Mouse (Mus musculus) bone marrow macrophage, adult 2 months (primary cell): ENCODE data around the gene Tspan4. TPM values are rescaled to one million over a fixed set of nuclear protein-coding genes. Genes with fewer than 3 reads are reported as not detected.
A peak's percentile ranks its signal among the peaks of the same experiment; 100 is the strongest.

Experiments used
- H3K27ac ChIP-seq: 2 replicates; pipeline ENCODE4 v1.5.1; 2012; ENCODE audit warnings: low read depth, low read length; ENCODE audit not compliant: insufficient read depth
- H3K4me1 ChIP-seq: 2 replicates; pipeline ENCODE4 v1.6.1; 2012; ENCODE audit warnings: low read length; ENCODE audit not compliant: control insufficient read depth, insufficient read depth
- H3K4me3 ChIP-seq: 2 replicates; pipeline ENCODE4 v1.5.1; 2012; ENCODE audit warnings: mild to moderate bottlenecking, low read length, moderate library complexity; ENCODE audit not compliant: insufficient read depth
- CTCF ChIP-seq: IDR thresholded peaks from 2 replicates; pipeline ENCODE4 v1.5.1; 2012; ENCODE audit warnings: low read depth, mild to moderate bottlenecking, low read length, moderate library complexity
- POLR2A ChIP-seq: IDR thresholded peaks from 2 replicates; pipeline ENCODE4 v1.6.1; 2012; ENCODE audit warnings: mild to moderate bottlenecking, low read depth, low read length, borderline replicate concordance
- polyA plus RNA-seq: library from polyadenylated mRNA; stranded (reverse); fragments of >200 nt; gene quantifications from 2 replicates; pipeline ENCODE4 v1.2.4, GENCODE M21; 2012; ENCODE audit not compliant: missing spikeins, insufficient read depth, insufficient read length

Tspan4 gene
- polyA plus RNA-seq, 1 experiment = 102 TPM

DNA sequence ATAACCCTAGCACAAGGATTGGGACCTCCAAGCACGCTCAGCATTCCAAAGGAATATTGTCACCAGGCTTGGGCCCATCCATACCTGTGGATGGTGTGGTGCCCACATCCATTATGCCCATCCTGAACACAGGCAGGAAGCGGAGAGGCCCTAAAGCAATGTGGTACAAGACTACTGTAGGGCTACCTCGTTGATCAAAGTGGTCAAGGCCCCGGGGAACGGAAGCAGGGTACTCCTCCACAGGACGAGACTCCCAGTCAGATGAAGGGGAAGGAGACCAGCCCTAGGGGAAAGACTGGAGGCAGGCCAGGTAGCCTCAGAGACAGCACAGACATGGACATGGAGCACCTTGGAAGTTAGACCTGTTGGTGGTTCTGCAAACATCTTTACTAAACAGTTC, 2.3 kb upstream of the Tspan4 start:
- no peak overlapping the region for H3K4me3 ChIP-seq
- peaks cover 40% of the 10 kb centered on the region for H3K4me1 ChIP-seq
- no peak overlapping the region for H3K27ac ChIP-seq
- TF ChIP-seq POLR2A (no peak), CTCF (no peak)

DNA sequence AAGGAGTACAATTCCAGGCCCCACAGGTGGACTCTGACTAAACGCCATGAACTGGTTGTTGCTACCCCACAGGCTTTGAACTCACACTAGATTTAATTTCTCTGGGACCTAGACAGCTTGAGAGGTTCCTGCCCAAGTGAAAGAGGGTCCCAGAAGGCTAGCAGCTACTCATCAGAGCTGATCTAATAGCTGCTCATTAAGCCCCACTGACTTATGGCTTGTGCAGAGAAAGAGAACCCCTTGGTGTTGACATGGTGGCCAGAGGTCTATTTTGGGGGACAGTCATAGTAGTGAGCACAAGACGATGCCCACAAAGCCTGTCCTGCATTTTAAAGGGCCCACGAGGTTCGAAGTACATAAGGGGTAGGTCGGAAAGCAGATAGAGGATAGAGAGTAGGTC, 880 bp upstream of the Tspan4 start:
- H3K27ac ChIP-seq = no peak overlapping the region
- peaks cover 37% of the 10 kb centered on the region for H3K4me1 ChIP-seq
- TF ChIP-seq POLR2A (no peak), CTCF (no peak)

GRCm38 (mm10) chr7:141475805-141476158, 742 bp downstream of the Tspan4 start:
- H3K4me1 ChIP-seq = peaks cover 30% of the 10 kb centered on the region
- H3K27ac ChIP-seq = peak overlapping the region; percentile 72
- H3K4me3 ChIP-seq = peak overlapping the region; percentile 82
- no peak for TF ChIP-seq POLR2A
- TF ChIP-seq CTCF = no peak

More for the DNA sequence above, 880 bp upstream of the Tspan4 start:
- peak overlapping the region; percentile 82 for H3K4me3 ChIP-seq

DNA sequence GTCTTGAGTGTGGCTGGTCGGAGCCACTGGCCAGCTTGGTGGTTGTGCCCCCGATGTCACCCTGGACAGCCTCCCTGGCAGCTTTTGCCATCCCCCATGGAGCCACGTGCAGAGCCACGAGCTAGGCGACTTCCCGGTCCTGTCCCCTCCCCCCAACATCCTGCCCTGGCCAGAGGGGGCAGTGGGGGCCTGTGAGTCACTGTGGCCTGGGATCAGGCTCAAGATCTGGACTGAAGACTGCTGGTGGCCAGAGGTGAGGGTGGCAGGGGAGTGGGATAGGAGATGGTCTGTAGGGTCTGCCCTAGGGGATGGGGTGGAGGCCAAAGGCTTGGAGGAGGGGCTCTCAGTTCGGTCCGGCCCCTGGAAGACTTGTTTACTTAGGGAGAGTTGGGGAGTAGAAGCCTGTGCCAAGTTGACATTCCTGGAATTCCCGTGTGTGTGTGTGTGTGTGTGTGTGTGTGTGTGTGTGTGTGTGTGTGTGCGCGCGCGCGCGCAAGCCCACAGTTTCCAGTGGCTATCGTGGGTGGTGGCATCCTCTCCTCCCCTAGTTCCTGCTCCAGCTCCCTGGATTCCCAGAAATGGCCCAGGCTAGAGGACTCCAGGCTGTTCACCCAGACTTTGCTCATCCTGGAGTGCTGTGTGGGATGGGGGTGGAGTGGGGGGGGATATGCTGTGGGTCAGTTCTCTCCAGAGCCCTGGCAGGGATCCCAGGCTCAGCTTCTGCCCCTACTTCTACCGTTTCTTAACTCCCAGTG, 1.4 kb downstream of the Tspan4 start:
- TF ChIP-seq POLR2A = peak; percentile 27; the same call in 1 of the 2 replicates
- no peak for TF ChIP-seq CTCF
- H3K27ac ChIP-seq = peak overlapping the region; percentile 72
- peak overlapping the region; percentile 82 for H3K4me3 ChIP-seq
- peaks cover 32% of the 10 kb centered on the region for H3K4me1 ChIP-seq

DNA sequence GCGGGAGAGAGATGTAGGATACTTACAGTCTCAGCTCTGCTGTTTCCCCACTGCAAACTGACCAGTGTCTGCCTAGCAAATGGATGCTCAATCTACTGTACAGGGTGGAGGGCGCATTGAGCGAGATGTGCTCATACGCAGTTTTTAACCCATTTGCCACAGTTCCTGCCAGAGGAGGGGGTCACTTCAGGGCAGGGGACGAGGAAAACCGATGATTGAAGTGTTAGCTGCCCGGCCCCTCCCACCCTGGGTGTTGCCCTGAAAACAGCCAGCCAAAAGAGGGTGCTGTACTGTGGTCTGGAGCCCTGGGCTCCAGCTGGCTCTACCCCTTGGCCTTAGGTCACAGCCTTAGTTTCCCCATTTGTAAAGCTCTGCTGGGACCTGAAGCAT, 1.9 kb downstream of the Tspan4 start:
- peak overlapping the region; percentile 72 for H3K27ac ChIP-seq
- H3K4me3 ChIP-seq = peak overlapping the region; percentile 82
- peaks cover 32% of the 10 kb centered on the region for H3K4me1 ChIP-seq

DNA sequence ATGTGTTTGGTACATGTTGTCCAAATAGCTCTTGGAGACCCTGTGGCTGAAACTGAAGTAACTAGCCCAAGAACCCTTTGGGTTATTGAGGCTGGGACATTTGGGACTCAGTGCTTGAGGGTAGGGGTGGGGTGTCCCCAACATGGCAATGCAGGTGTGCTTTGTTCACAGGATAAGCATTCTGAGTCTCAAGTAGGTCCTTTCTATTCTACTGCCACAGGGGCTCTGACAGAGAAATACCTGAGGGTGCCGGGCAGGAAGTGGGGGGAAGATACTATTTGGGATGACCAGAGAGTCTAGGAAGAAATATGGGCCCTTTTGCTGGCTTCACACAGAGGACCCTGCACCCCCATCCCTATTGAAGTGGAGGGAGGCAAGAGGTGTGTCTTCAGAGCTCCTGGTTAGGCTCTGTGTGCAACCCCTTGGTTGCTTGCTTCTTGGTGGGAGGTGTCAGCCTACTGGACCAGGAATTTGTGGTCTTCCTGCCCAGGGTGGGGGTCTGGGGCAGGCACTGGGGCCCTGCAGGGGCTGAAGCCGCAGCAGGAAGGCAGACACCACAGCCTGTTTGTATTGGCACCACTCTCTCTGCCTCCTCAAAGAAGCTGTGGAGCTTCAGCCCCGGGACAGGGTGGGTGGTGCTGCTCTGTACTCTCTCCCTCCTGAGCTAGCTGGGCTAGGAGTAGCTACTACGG, 2.7 kb downstream of the Tspan4 start:
- peak overlapping the region; percentile 7; the same call in 1 of the 2 replicates for H3K27ac ChIP-seq
- peaks cover 32% of the 10 kb centered on the region for H3K4me1 ChIP-seq
- TF ChIP-seq POLR2A (no peak), CTCF (no peak)
- peak overlapping the region; percentile 82 for H3K4me3 ChIP-seq

More for the DNA sequence above, 1.9 kb downstream of the Tspan4 start:
- TF ChIP-seq CTCF (no peak), POLR2A (no peak)

GRCm38 (mm10) chr7:141478270-141478748, 3.3 kb downstream of the Tspan4 start:
- TF ChIP-seq CTCF (no peak), POLR2A (no peak)
- Histone ChIP-seq H3K4me3 (no peak overlapping the region), H3K4me1 (peaks cover 32% of the 10 kb centered on the region), H3K27ac (no peak overlapping the region)

DNA sequence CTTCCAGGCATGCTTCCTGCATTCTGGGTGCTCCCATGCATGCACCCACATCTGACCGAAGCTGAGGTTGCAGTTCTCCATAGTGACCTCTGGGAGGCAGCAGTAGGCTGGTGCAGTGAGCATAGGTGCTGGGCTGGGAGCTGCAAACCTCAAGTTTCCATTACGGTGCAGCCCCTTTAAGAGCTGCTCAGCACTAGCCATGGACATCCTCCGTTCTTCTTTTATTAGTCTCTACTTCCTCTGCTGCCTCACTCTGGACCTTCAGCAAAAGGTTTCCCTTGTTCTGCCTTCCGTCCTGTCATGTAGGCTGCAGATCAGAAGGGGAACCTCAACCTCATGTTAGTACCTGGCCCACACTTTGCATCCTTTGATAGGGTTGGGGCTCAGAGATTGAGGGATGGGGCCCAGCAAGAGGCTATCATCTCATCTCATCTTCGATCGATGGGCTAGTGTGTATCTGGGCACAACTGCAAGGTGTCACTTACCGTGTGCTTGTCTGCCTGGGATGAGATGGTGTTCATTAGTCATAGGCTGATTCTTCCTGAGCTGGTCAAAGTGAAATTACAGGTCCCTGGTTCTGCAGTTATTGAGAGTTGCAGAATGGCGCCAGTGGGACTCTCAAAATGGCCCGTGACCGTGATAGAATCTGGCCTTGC, 5.9 kb downstream of the Tspan4 start:
- Histone ChIP-seq H3K27ac (no peak overlapping the region), H3K4me1 (peaks cover 25% of the 10 kb centered on the region), H3K4me3 (0 out of 2 replicates have a peak overlapping the region, but pooled peaks have one; percentile 4)
- no peak for TF ChIP-seq POLR2A
- TF ChIP-seq CTCF = peak; percentile 78

DNA sequence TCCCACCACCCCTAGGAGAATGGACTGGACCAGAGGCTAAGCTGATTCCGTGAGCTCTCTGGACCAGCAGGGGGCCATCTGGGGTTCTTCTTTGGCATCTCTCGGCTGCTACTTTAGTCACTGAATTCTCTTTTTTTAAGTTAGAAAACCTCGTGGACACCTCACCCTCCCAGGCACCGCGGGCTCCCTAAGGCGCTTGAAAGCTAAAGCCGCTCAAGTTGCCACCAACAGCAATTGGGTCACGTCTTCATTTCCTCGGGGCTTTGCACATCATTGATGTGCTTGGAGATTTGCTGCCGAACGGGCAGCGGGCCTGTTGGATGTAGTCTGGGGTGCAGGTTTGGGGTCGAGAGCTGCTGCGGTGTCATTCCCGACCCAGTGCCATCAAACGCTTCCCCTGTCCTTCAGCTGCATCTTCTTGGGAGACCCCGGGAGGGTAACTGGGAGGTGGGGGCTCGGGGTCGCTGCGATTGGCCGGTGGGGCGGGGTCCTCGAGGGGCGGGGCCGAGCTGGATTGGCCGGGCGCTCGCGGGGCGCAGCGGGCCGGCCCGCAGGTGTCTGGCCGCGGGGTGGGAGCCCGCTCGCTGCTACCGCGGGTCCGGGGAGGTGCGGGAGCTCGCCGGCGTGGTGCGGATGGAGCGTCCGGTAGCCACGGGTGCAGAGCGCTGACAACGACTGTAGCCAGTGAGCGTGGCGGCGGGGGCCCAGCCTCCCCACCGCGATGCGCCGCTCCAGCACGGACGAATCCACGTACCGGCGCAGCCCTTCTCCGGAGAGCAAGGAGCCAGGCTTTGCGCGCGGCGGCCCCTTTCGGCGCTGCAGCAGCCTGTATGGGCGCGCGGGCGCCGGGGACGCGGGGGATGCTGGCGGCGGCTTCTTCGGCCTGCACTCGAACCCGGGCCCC, 6.7 kb downstream of the Tspan4 start:
- Histone ChIP-seq H3K4me1 (peaks cover 25% of the 10 kb centered on the region), H3K27ac (no peak overlapping the region), H3K4me3 (no peak overlapping the region)
- TF ChIP-seq POLR2A (no peak), CTCF (no peak)
